Mouse (Mus musculus) MN1 (cell line): ENCODE measurements around the gene Myo1e.

Experiments used
- DNase-seq: peaks from one replicate; pipeline ENCODE4 v3.0.0-alpha.2; 2016; ENCODE audit warnings: low spot score

The Myo1e gene

GRCm38 (mm10) chr9:70207151-70207831 lies at the start of gene Myo1e:
Gene Myo1e, plus strand, starts transcription at chr9:70207350.
- DNase-seq = no peak

- no peak for DNase-seq
These were observed 47.1 kb upstream of the Myo1e start for GRCm38 (mm10) chr9:70160071-70160470.

- DNase-seq = no peak
These were observed 38.2 kb upstream of the Myo1e start for GRCm38 (mm10) chr9:70168973-70169372.

DNA sequence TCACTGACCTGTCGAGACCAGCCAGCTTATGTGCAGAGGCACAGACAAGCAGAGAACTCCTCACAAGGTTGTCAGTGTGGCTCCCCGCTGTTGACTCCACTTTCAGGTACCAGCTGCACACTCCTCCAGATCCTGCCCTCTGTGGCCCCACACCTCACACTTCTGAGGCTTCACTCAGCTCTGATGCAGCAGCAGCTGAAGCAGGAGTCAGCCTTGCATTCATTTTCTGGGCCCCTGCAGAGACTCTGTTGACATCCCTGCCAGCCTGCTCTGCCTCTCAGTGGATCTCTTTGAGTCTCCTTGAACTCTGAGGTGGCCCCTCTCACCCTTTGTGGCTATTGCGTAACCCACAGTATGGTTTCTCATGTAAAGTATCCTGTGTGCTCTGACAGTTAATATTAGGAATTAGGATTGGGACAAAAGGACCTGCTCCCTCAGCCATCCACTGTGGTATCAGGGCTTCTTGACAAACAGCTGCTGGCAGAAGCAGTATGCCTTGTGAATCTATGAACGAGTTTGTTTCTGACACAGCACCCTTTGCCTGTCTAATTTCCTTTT lies 32.8 kb upstream of the Myo1e start:
- no peak for DNase-seq

GRCm38 (mm10) chr9:70174896-70175295 lies 32.3 kb upstream of the Myo1e start:
- no peak for DNase-seq

- DNase-seq = no peak
These were observed 30.9 kb upstream of the Myo1e start for GRCm38 (mm10) chr9:70176291-70176690.

DNA sequence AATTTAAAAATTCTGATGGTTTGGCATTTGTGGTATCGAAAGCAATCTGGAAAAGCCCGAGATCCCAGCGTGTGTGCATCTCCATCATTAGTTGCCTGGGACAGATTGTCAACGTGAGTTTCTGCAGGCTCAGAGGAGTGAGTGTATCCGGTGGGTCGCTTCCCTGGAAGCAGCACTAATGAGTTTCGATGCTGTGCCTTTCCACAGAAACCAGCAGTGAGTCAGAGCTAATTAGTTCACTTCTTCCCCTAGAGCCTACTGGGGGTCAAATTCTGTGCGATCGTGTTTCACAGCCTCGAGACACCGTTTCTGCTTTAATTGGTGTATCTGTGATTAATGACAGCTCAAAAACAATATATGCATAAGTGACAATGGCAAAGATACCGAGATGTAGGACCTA lies 25.4 kb upstream of the Myo1e start:
- no peak for DNase-seq

- DNase-seq = no peak
These were observed 24.5 kb upstream of the Myo1e start for GRCm38 (mm10) chr9:70182639-70183038.

GRCm38 (mm10) chr9:70192336-70192735 lies 14.8 kb upstream of the Myo1e start:
- DNase-seq = no peak

DNA sequence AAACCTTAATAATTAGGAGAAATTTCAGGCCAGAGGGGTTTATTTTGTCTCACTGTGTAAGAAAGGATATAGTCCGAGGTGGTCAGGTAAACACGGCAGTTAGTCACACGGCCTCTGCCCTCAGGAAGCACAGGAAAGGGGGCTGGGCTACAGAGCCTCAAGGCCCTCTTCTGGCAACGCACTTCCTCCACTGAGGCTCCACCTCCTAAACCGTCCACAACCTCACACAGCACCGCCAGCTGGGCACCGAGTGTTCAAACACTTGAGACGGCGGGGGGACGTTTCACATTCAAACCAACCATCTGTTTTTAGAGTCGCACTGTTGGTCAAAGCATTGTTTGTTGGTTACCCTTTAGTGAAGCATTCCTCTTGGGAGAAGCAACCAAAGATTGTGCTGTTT lies 12.5 kb upstream of the Myo1e start:
- DNase-seq = no peak

DNA sequence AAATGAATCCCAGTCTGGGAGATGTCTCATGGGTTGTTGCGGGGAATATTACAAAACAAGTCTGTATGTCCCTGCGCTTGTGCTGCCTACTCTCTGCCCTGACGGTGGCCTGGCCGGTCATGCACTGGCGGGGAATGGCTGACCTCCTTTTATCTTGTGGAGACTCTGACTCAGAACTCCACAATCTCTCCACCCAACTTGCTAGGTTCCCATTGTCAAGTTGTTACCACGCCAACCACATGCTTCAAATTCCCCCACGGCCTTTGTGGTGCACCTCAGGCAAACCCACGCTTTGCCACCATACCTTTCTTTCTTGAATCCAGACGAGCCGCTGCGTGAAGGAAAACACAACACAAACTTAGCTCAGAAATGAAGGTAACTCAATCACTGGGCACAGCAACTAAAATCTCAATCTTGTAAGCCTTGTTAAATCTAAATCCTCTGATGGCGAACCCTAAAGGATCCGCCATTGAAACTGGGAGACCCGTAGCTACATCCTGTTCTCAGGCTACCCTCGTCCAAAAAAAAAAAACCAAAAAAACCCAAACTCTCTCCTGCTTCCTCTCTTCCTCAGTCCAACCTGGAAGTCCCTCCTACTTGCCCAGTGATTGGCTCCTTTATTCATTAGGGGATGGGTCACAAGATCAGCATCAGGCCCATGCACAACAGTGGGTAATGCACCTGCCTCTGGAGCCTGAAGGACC lies 10.0 kb upstream of the Myo1e start:
- DNase-seq = no peak

DNA sequence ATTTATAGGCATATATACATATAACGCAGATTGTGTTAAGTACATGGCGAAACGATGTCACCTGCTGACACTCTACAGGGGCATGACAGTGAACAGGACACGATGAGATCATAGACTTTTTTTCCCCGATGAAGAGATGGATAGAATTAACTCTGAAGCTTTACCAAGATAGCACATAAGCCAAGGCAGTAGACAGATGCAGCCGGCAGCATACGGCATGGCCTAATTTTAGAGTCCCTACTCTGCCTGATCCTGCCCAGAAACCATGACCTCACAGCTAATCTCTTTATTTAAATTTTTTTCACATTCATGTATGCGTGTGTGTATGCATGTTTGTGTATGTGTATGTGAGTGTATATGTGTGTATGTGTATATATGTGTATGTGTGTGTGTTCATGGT lies 9.2 kb upstream of the Myo1e start:
- DNase-seq = no peak

DNA sequence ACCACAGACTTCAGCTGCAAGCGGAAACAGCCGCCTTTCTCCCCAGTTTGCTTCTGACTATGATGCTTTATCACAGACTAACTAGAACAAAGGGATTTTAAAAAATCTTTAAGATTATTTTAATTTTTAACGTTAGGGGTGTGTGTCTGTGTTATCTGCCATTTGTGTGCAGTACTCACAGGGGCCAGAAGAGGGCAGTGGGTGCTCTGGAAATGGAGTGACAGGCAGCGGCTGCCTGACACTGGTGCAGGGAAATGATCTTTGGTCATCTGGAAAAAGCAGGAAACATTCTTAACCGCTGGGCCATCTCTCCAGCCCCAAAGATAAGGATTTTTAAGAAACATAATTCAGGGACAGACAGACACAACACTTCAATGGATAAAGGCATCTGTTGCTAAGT lies 4.4 kb upstream of the Myo1e start:
- no peak for DNase-seq

DNA sequence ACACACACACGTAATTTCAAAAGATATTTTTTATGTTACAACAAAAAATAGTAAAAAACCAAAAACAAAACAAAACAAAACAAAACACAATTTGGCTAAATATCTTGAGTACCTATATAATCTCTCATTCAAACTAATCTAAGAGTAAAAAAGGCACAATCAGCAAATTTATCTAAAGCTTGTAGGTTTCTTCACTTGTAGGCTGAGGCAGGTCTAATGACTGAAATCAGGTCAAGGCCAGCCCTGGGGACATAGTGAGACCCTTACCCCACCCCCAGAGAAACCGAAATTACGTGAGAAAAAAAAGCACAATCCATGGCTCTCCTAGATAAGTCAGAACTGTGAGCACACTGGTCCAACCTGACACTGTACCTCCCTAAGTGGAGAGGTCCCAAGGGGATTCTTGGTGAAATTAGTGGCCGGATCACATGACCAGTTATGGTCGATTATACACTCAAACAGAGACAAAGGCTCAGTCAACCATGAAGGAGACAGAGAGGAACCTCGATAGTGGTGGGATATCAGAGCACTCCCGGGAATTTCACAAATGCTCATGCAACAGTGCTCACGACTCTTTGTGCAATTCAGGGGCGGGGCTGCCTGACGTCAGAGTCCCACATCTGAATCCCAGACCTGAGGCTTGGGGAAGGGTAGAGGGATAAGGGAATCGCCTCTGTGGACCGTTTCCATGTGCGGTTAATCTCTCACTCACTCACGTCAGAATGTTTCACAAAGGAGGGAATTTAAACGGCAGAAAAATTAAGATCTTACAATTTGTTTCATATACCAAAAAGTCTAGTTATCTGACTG lies 3.7 kb upstream of the Myo1e start:
- no peak for DNase-seq

DNA sequence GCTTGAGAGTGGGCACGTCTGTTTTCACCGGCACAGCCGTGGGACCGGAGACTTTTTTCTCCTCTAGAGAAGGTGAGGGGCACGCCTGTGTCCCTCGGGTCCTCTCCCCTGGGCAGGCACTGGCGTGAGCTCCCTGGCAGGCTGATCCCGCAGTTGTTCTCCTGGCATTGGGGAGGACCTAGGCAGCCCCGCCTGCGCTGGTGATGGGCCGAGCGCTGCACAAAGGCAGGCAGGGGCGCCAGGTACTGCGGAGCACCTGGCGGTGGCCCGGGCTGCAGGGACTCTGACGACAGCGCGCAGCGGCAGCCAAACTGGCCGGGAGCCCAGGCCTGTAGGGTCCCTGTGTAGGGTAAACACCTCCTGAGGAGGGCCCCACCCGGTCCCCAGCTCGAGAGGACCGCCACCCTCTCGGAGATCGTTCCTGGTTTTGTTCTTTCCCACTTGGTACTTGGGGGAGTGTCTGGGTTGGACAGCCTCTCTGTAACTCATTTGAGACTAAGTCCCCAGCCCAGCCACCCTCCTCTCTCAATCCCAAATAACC lies 901 bp downstream of the Myo1e start:
- DNase-seq = no peak

GRCm38 (mm10) chr9:70208751-70209150 lies 1.6 kb downstream of the Myo1e start:
- DNase-seq = no peak

DNA sequence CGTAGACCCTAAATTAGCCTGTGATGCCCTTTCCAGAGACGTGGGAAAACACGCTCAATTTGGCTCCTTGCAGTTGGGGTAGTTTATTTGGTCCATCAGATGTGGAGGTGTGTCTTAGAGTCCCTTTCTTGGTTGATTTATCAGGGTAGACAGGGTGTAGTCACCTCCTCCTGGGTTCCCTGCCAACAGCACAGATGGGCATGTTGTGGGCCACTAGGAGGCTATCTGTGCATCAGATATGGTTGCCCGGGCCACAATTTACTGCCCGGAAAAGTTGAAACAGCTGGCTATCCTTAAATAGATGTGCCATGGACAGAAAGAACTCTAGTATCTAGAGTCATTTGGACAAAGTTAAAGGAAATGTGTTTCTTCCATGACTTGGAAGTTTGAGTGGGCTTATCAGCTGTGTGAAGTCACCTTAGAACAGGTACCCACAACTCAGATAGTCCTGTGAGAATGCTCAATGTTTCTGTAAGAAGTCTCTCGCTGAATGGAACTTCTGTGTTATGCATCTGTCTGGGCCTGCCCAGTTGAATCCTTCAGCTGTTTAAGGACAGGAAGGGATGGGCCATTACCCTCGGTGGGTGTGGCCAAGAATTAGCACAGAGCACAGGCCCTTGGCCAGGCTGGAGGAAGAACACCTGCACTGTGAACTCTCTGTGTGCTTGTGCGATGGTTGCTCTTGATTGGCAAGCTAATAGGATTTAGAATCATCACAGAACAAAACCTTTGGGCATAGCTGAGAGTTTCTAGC lies 2.3 kb downstream of the Myo1e start:
- DNase-seq = no peak

DNA sequence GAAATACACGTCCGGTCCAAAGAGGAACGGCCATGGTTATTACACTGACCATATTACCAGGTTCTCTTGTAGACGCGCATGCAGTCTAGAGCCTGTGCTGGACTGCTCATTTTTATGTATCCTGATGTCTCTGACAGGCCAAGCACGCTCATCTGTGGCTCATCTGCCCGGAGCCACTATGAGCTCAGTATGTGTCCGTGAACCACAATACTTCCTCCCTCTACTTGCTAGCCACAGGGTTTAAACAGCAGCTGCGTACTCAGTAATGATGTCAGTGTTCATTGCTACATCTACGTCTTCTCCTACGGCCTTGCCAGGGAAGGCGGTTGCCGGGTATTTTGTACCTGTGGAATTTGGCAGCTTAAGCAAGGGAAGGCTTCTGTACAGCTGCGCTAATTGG lies 4.5 kb downstream of the Myo1e start:
- no peak for DNase-seq

- no peak for DNase-seq
These were observed 9.4 kb downstream of the Myo1e start for GRCm38 (mm10) chr9:70216517-70216916.

GRCm38 (mm10) chr9:70219295-70219931 lies 12.3 kb downstream of the Myo1e start:
- no peak for DNase-seq
